Mouse (Mus musculus) liver, embryonic 15.5 days (tissue): Measurements from ENCODE around the gene Npy1r. TPM values are rescaled to one million over a fixed set of nuclear protein-coding genes. Genes with fewer than 3 reads are reported as not detected.

ENCODE experiments used
- ATAC-seq: fragments of 200-750 bp; cut with Nextera tagmentation; 2 replicates; pipeline ENCODE4 v1.8.0; 2017; ENCODE audit warnings: moderate number of reproducible peaks, mild to moderate bottlenecking, moderate library complexity; ENCODE audit not compliant: insufficient read depth
- H3K27ac ChIP-seq: fragments of 300-500 bp; sonication (generic); replicated peaks from 2 replicates; pipeline ENCODE4 v1.5.1; 2015; ENCODE audit warnings: mild to moderate bottlenecking, inconsistent platforms
- H3K27me3 ChIP-seq: fragments of 300-500 bp; sonication (generic); 2 replicates; pipeline ENCODE4 v1.6.1; 2015; ENCODE audit warnings: mild to moderate bottlenecking, inconsistent platforms
- H3K36me3 ChIP-seq: fragments of 300-500 bp; sonication (generic); replicated peaks from 2 replicates; pipeline ENCODE4 v1.6.1; 2015; ENCODE audit warnings: moderate library complexity, mild to moderate bottlenecking, inconsistent platforms
- H3K4me1 ChIP-seq: fragments of 300-500 bp; sonication (generic); replicated peaks from 2 replicates; pipeline ENCODE4 v1.6.1; 2015; ENCODE audit warnings: inconsistent platforms
- H3K4me2 ChIP-seq: fragments of 300-500 bp; sonication (generic); 2 replicates; pipeline ENCODE4 v1.6.1; 2015; ENCODE audit warnings: moderate library complexity, mild to moderate bottlenecking, inconsistent platforms
- H3K4me3 ChIP-seq: fragments of 300-500 bp; sonication (generic); replicated peaks from 2 replicates; pipeline ENCODE4 v1.5.1; 2015; ENCODE audit warnings: mild to moderate bottlenecking, inconsistent platforms
- H3K9ac ChIP-seq: fragments of 300-500 bp; sonication (generic); 2 replicates; pipeline ENCODE4 v1.6.1; 2015; ENCODE audit warnings: moderate library complexity, mild to moderate bottlenecking, inconsistent platforms
- H3K9me3 ChIP-seq: fragments of 300-500 bp; sonication (generic); replicated peaks from 2 replicates; pipeline ENCODE4 v1.6.1; 2016; ENCODE audit warnings: inconsistent platforms
- WGBS: fragments of 180-500 bp; shearing (Covaris S2); methylation state at CpG from one replicate; pipeline ENCODE4 v1.1.7; 2015; ENCODE audit warnings: mixed read lengths; ENCODE audit not compliant: insufficient replicate concordance; 5-methylcytosine and 5-hydroxymethylcytosine counted together
- polyA plus RNA-seq: library from polyadenylated mRNA; unstranded; fragments of >200 nt; fragmentation: Nextera tagmentation; extraction: Ambion mirVana; gene quantifications from 2 replicates; pipeline ENCODE4 v1.2.1, GENCODE M21; 2015

Gene Npy1r
- polyA plus RNA-seq, 1 experiment from 2014 or later = not detected

GRCm38 (mm10) chr8:66729446-66729845, 32.5 kb downstream of the Npy1r start:
- H3K9ac ChIP-seq = no peak overlapping the region
- H3K27me3 ChIP-seq = no peaks in the 10 kb centered on the region
- no peaks in the 10 kb centered on the region for H3K36me3 ChIP-seq
- no peak overlapping the region for H3K4me2 ChIP-seq
- H3K27ac ChIP-seq = no peak overlapping the region
- H3K4me3 ChIP-seq = no peak overlapping the region
- no peak for ATAC-seq
- no peaks in the 10 kb centered on the region for H3K4me1 ChIP-seq
- 41% methylated on average over 7 of the region's 7 CpGs for WGBS
- H3K9me3 ChIP-seq = no peaks in the 10 kb centered on the region

GRCm38 (mm10) chr8:66731957-66732356, 35.0 kb downstream of the Npy1r start:
- Histone ChIP-seq H3K36me3 (no peaks in the 10 kb centered on the region), H3K4me2 (no peak overlapping the region), H3K9ac (no peak overlapping the region), H3K4me3 (no peak overlapping the region), H3K27ac (no peak overlapping the region), H3K4me1 (no peaks in the 10 kb centered on the region), H3K27me3 (no peaks in the 10 kb centered on the region), H3K9me3 (no peaks in the 10 kb centered on the region)
- 35% methylated on average over 5 of the region's 5 CpGs for WGBS
- no peak for ATAC-seq

GRCm38 (mm10) chr8:66742359-66742758, 45.4 kb downstream of the Npy1r start:
- whole genome bisulfite sequencing = 41% methylated on average over 1 of the region's 1 CpGs
- no peak for ATAC-seq
- H3K4me3 ChIP-seq = no peak overlapping the region
- H3K9me3 ChIP-seq = no peaks in the 10 kb centered on the region
- no peak overlapping the region for H3K9ac ChIP-seq
- H3K27me3 ChIP-seq = no peaks in the 10 kb centered on the region
- no peak overlapping the region for H3K4me2 ChIP-seq
- no peaks in the 10 kb centered on the region for H3K36me3 ChIP-seq
- H3K4me1 ChIP-seq = no peaks in the 10 kb centered on the region
- H3K27ac ChIP-seq = no peak overlapping the region

GRCm38 (mm10) chr8:66745612-66746011, 48.6 kb downstream of the Npy1r start:
- no peaks in the 10 kb centered on the region for H3K27me3 ChIP-seq
- no peaks in the 10 kb centered on the region for H3K4me1 ChIP-seq
- no peaks in the 10 kb centered on the region for H3K36me3 ChIP-seq
- no peak overlapping the region for H3K9ac ChIP-seq
- H3K27ac ChIP-seq = no peak overlapping the region
- H3K4me3 ChIP-seq = no peak overlapping the region
- ATAC-seq = no peak
- H3K9me3 ChIP-seq = no peaks in the 10 kb centered on the region
- 67% methylated on average over 3 of the region's 3 CpGs for WGBS
- H3K4me2 ChIP-seq = no peak overlapping the region

GRCm38 (mm10) chr8:66751621-66752020, 54.6 kb downstream of the Npy1r start:
- H3K4me3 ChIP-seq = no peak overlapping the region
- H3K36me3 ChIP-seq = no peaks in the 10 kb centered on the region
- no peaks in the 10 kb centered on the region for H3K27me3 ChIP-seq
- H3K9me3 ChIP-seq = no peaks in the 10 kb centered on the region
- no peak for ATAC-seq
- H3K27ac ChIP-seq = no peak overlapping the region
- 33% methylated on average over 2 of the region's 2 CpGs for WGBS
- H3K4me2 ChIP-seq = no peak overlapping the region
- no peaks in the 10 kb centered on the region for H3K4me1 ChIP-seq
- no peak overlapping the region for H3K9ac ChIP-seq

- WGBS = 63% methylated on average over 2 of the region's 2 CpGs
- Histone ChIP-seq H3K4me2 (no peak overlapping the region), H3K9ac (no peak overlapping the region), H3K4me3 (no peak overlapping the region), H3K36me3 (no peaks in the 10 kb centered on the region), H3K4me1 (no peaks in the 10 kb centered on the region), H3K27ac (no peak overlapping the region), H3K9me3 (no peaks in the 10 kb centered on the region), H3K27me3 (no peaks in the 10 kb centered on the region)
- no peak for ATAC-seq
Observed at GRCm38 (mm10) chr8:66756161-66756560, 59.2 kb downstream of the Npy1r start.

Other genes starting within 250 kb of the Npy1r start
- 4.6 and 4.8 TPM in 2 replicates for gene Tma16, start 210.7 kb upstream of the Npy1r start, polyA plus RNA-seq
- not detected in 2 replicates for gene Tktl2, start 185.4 kb upstream of the Npy1r start, polyA plus RNA-seq
- gene Npy5r, start 9.1 kb upstream of the Npy1r start, polyA plus RNA-seq = not detected in 2 replicates
- gene Naf1, start 163.0 kb downstream of the Npy1r start, polyA plus RNA-seq = 1.1 and 1.2 TPM in 2 replicates